15 mouse cellular contexts compared by ENCODE assay signal in genomic region chr13:109809646-109810045, GRCm38 (mm10).
"Had no signal": no experiment of that assay in that cellular context is flagged by ENCODE, and none has a peak within 500 bp of the region (broad histone marks: within the 10 kb centered on the region; RNA-seq: fewer than 3 reads in every experiment).

No protein-coding gene starts in this region.

- H3K27ac ChIP-seq: left cerebral cortex, adult 2 months; liver, embryonic 14.5 days; midbrain, embryonic 10.5 days had no signal

- H3K4me1 ChIP-seq: midbrain, embryonic 10.5 days had no signal

- DNase-seq: kidney, adult 18-20 months; kidney, adult 9 months; kidney, postnatal 14 days; layer of hippocampus, postnatal 36 days; liver, postnatal 0 days; midbrain, embryonic 14.5 days; thymus, adult 18-20 months; thymus, postnatal 36 days had no signal

- ATAC-seq: liver, postnatal 0 days; lung, postnatal 0 days had no signal

- H3K9me3 ChIP-seq: megakaryocyte, embryonic 14.5 days; midbrain, embryonic 10.5 days had no signal

- H3K9ac ChIP-seq: liver, embryonic 14.5 days; liver, postnatal 0 days; lung, embryonic 14.5 days had no signal

- H3K4me3 ChIP-seq: left cerebral cortex, adult 2 months; megakaryocyte, embryonic 14.5 days; midbrain, embryonic 10.5 days had no signal

- H3K27me3 ChIP-seq: megakaryocyte, embryonic 14.5 days had no signal

- H3K36me3 ChIP-seq: midbrain, embryonic 10.5 days had no signal

- H3K4me2 ChIP-seq: liver, embryonic 11.5 days; lung, embryonic 14.5 days had no signal
